Mouse (Mus musculus) left cerebral cortex, postnatal 25 days (tissue): ENCODE data around the gene Ncam2. TPM values are rescaled to one million over a fixed set of nuclear protein-coding genes. Genes with fewer than 3 reads are reported as not detected.

Source experiments
- DNase-seq, 2 experiments: peaks; one replicate each; pipeline ENCODE4 v3.0.0; 2022; ENCODE audit warnings: low spot score in 2 of 2, mixed read lengths in 1 of 2
- intact Hi-C: fragments of 180-260 bp; cut with DNase I; formaldehyde crosslinking; loops from one replicate; pipeline ENCODE4 v1.15.1; 2025
- total RNA-seq, 2 experiments: library from RNA; stranded (reverse); gene quantifications; 2 replicates each; pipeline ENCODE4 v1.2.3; 2021

Ncam2 gene
- total RNA-seq, 2 experiments from 2014 or later = 78.5 to 85.1 TPM

- intact Hi-C loops = no loop called here
- no peak for DNase-seq
Measured at GRCm38 (mm10) chr16:81496111-81496510, 295.6 kb downstream of the Ncam2 start.

GRCm38 (mm10) chr16:81502578-81502977 lies 302.1 kb downstream of the Ncam2 start:
- no peak for DNase-seq
- intact Hi-C loops = no loop called here

- intact Hi-C loops = no loop called here
- no peak for DNase-seq
Measured at GRCm38 (mm10) chr16:81536230-81536629, 335.7 kb downstream of the Ncam2 start.

GRCm38 (mm10) chr16:81587565-81588107 lies 387.1 kb downstream of the Ncam2 start:
- no peak for DNase-seq
- intact Hi-C loops = no loop called here

GRCm38 (mm10) chr16:81623276-81623675 lies 422.8 kb downstream of the Ncam2 start:
- intact Hi-C loops = no loop called here
- no peak for DNase-seq

- no peak for DNase-seq
- intact Hi-C loops = no loop called here
Measured at GRCm38 (mm10) chr16:81623776-81624175, 423.3 kb downstream of the Ncam2 start.

- intact Hi-C loops = no loop called here
- no peak for DNase-seq
Measured at GRCm38 (mm10) chr16:81650286-81650685, 449.8 kb downstream of the Ncam2 start.

- no peak for DNase-seq
- intact Hi-C loops = no loop called here
Measured at GRCm38 (mm10) chr16:81651550-81651949, 451.1 kb downstream of the Ncam2 start.

GRCm38 (mm10) chr16:81656550-81656949 lies 456.1 kb downstream of the Ncam2 start:
- intact Hi-C loops = no loop called here
- DNase-seq = no peak

GRCm38 (mm10) chr16:81673866-81674265 lies 473.4 kb downstream of the Ncam2 start:
- no peak for DNase-seq
- intact Hi-C loops = no loop called here

- DNase-seq = no peak
- intact Hi-C loops = no loop called here
Measured at GRCm38 (mm10) chr16:81675546-81675945, 475.0 kb downstream of the Ncam2 start.
